Mouse (Mus musculus) G1E (cell line): Measurements from ENCODE around the gene Tnfrsf21. TPM values are rescaled to one million over a fixed set of nuclear protein-coding genes. Genes with fewer than 3 reads are reported as not detected.

Experiments
- ATAC-seq: 2 replicates; pipeline ENCODE4 v1.8.0; 2016; ENCODE audit warnings: mild to moderate bottlenecking; ENCODE audit not compliant: insufficient number of reproducible peaks, poor library complexity, low FRiP score, severe bottlenecking; ENCODE audit errors: extremely low read depth
- DNase-seq: peaks from one replicate; pipeline ENCODE4 v3.0.0; 2012; ENCODE audit warnings: low spot score
- H3K27me3 ChIP-seq: 2 replicates; pipeline ENCODE4 v1.6.1; 2012; ENCODE audit warnings: mild to moderate bottlenecking, low read length, inconsistent platforms; ENCODE audit not compliant: insufficient read depth
- H3K36me3 ChIP-seq: replicated peaks from 2 replicates; pipeline ENCODE3; 2012; ENCODE audit warnings: mild to moderate bottlenecking, inconsistent platforms
- H3K4me1 ChIP-seq: 2 replicates; pipeline ENCODE4 v1.6.1; 2012; ENCODE audit warnings: low read depth, low read length, inconsistent platforms, mixed read lengths; ENCODE audit not compliant: insufficient read depth
- H3K4me3 ChIP-seq: 2 replicates; pipeline ENCODE4 v1.5.1; 2012; ENCODE audit warnings: low read depth, mild to moderate bottlenecking, inconsistent platforms, low read length, moderate library complexity, mixed read lengths
- H3K9me3 ChIP-seq: replicated peaks from 2 replicates; pipeline ENCODE4 v1.6.1; 2012; ENCODE audit warnings: inconsistent platforms
- CTCF ChIP-seq: IDR thresholded peaks from 2 replicates; pipeline ENCODE4 v1.5.1; 2012; ENCODE audit warnings: low read depth, low read length, inconsistent platforms, mixed read lengths
- GATA1 ChIP-seq: IDR thresholded peaks from 2 replicates; pipeline ENCODE4 v1.6.1; 2012; ENCODE audit warnings: borderline replicate concordance, low read length, inconsistent platforms, mixed read lengths
- GATA2 ChIP-seq: IDR thresholded peaks from 2 replicates; pipeline ENCODE4 v1.6.1; 2012; ENCODE audit warnings: low read depth, low read length, inconsistent platforms, borderline replicate concordance
- POLR2AphosphoS5 ChIP-seq: IDR thresholded peaks from 2 replicates; pipeline ENCODE4 v1.6.1; 2012; ENCODE audit warnings: low read depth, low read length, inconsistent platforms; ENCODE audit not compliant: insufficient replicate concordance
- TAL1 ChIP-seq: conservative IDR thresholded peaks from 2 replicates; pipeline ENCODE4 v1.6.1; 2012; ENCODE audit warnings: low read depth, low read length, inconsistent platforms, mixed read lengths
- polyA plus RNA-seq: library from polyadenylated mRNA; stranded (reverse); fragments of >175 nt; gene quantifications from 2 replicates; pipeline ENCODE4 v1.2.3, GENCODE M21; 2012
- total RNA-seq, 2 experiments: library from RNA; stranded (forward) in 1 of 2; stranded (reverse) in 1 of 2; fragments of 200-1000 nt in 1 of 2; fragments of >200 nt in 1 of 2; fragmentation: Nextera tagmentation in 1 of 2; gene quantifications; 2 replicates each; pipeline ENCODE4 v1.2.3; 2014 to 2017

The Tnfrsf21 gene
- total and polyA plus RNA-seq, 3 experiments: not detected

DNA sequence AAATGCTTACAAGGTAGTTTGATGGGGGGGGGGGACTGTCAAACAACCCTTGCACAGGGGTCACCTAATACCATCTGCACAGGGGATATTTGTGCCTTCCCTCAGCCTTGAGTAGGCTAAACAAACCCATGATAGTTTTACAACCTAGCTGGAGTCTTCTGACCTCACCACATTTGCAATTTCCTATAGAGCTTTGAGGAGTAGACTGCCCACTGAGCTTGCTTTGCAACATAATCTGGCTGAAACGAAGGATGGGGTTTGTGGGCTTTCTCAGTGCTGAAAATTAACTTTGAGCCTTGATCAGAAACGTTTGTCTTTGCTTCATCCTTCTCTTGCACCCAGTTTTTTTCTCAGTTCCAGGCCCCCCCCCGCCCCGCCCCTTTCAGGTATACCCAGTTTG, 33.8 kb upstream of the Tnfrsf21 start:
- Histone ChIP-seq H3K36me3 (no peaks in the 10 kb centered on the region), H3K27me3 (no peaks in the 10 kb centered on the region), H3K4me3 (no peak overlapping the region), H3K4me1 (no peaks in the 10 kb centered on the region), H3K9me3 (peaks cover 33% of the 10 kb centered on the region)
- ATAC-seq (no peak), DNase-seq (no peak)
- TF ChIP-seq POLR2AphosphoS5: no peak
- no peak for TF ChIP-seq GATA1
- no peak for TF ChIP-seq TAL1
- TF ChIP-seq CTCF: no peak
- no peak for TF ChIP-seq GATA2

DNA sequence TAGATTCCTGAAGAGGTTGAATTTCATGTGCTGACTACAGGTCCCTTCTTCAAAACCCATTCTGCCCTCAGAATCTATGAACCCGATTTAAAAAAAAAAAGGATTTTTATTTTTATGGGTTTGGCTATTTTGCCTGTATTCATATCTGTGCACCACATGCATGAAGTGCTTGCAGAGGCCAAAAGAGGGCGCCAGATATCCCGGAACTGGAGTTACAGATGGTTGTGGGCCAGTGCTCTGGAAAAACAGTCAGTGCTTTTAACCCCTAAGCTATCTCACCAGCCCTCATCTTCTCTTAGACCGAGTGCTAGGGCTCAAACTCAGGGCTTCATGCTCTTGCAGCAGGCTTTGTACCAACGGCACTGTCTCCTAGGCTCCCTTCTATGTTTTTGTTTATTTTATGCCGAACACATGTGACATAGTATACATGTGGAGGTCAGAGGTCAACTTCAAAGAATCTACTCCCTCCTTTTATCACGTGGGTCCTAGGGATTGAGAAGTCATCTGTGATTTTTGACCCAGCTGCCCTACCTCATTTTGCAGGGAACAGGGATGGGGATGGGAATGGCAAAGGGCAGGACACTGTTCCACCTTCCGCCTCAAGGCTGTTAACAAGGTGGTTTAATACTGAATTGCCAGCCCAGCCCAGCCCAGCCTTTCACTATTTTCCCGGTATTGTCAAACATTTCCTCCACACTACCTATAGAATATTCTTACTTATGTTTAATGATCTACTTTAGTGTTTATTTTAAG, 30.3 kb upstream of the Tnfrsf21 start:
- ATAC-seq (no peak), DNase-seq (no peak)
- Histone ChIP-seq H3K9me3 (peaks cover 42% of the 10 kb centered on the region), H3K4me1 (no peaks in the 10 kb centered on the region), H3K4me3 (no peak overlapping the region), H3K27me3 (no peaks in the 10 kb centered on the region), H3K36me3 (no peaks in the 10 kb centered on the region)
- TF ChIP-seq TAL1: no peak
- no peak for TF ChIP-seq POLR2AphosphoS5
- no peak for TF ChIP-seq CTCF
- TF ChIP-seq GATA2: no peak
- TF ChIP-seq GATA1: no peak

DNA sequence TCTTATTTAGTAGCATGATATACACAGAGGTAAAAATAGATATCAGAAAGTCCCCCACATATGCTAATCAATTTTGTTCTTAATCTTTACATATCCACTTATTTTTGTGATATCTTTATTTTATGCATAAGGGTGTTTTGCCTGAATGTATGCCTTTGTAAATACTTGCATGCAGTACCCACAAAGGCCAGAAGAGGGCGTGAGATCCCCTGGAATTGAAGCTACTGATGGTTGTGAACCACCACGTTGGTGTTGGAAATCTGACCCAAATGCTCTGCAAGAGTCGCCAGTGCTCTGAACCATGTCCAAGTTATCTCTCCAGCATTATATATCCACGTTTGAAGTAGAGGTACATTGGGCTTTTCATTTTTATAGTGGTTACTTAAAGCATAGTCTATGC, 28.7 kb upstream of the Tnfrsf21 start:
- DNase-seq (no peak), ATAC-seq (no peak)
- Histone ChIP-seq H3K27me3 (no peaks in the 10 kb centered on the region), H3K9me3 (peaks cover 45% of the 10 kb centered on the region), H3K4me3 (no peak overlapping the region), H3K4me1 (no peaks in the 10 kb centered on the region), H3K36me3 (no peaks in the 10 kb centered on the region)
- TF ChIP-seq TAL1 (no peak), GATA2 (no peak), POLR2AphosphoS5 (no peak), CTCF (no peak), GATA1 (no peak)

DNA sequence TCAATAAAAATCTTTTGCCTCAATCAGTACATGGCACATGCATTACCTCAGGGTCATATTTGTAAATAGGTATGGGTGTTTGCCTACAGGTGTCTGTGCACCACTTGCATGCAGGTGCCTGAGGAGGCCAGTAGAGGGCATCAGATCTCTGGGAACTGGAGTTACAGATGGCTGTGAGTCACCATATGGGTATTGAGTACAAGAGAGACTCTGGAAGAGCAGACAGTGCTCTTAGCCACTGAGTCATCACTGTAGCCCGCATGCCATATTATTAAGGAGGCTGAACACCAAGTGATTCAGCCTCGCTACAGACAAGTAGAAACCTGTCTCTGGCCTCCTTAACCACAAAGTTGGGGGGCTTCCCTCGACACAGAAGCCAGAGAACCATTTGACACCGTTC, 26.4 kb upstream of the Tnfrsf21 start:
- TF ChIP-seq GATA2 (no peak), POLR2AphosphoS5 (no peak)
- Histone ChIP-seq H3K27me3 (no peaks in the 10 kb centered on the region), H3K36me3 (no peaks in the 10 kb centered on the region), H3K4me3 (no peak overlapping the region), H3K4me1 (no peaks in the 10 kb centered on the region), H3K9me3 (peaks cover 40% of the 10 kb centered on the region)
- DNase-seq (no peak), ATAC-seq (no peak)

DNA sequence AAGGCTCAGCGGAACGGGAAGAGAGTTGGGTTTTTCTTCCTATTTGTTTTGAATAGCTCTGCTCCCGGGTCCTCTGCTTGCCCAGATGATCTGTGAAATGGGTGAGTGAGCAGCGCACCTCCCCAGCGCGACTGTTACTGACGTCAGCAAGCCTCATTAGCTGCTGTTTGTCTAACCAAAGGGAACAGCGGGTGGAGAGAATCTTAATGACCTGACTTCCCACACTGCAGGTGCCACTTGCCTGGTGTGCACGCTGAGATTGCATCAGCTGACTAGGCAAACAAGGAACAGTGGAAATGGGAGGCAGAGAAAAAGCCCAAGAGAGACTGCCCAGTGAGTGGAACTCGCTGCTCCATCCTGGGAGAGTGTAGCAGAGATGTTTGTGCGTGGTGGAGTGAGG, 25.2 kb upstream of the Tnfrsf21 start:
- H3K9me3 ChIP-seq: peaks cover 44% of the 10 kb centered on the region
- no peaks in the 10 kb centered on the region for H3K27me3 ChIP-seq
- DNase-seq: no peak
- H3K36me3 ChIP-seq: no peaks in the 10 kb centered on the region
- no peak for TF ChIP-seq TAL1
- H3K4me1 ChIP-seq: no peaks in the 10 kb centered on the region
- no peak for ATAC-seq
- no peak overlapping the region for H3K4me3 ChIP-seq

DNA sequence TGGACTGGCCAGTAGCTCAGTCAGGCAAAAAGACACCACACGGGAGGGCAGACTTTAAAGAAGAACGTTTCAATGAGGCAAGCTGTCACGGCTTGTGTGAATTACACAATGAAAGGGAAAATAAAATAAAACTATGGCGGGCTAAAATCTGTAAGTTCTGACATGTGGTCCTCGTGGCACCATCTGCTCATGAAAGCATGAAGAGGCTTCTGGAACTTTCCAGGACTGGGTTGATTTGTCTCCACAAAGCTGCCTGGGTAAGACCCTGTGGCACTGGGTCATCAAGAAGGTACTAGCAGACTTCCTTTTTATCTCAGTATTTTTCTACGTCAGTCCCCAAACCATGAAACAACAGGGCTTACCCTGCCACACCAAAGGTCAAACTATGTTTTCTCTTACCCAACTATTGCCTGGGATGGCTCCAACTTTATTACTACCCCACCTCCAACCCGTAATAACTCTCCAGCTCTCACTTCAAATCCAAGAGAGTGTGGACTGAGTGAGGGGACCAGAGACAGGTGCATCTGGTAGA, 16.8 kb upstream of the Tnfrsf21 start:
- no peak for ATAC-seq
- Histone ChIP-seq H3K4me1 (no peaks in the 10 kb centered on the region), H3K4me3 (no peak overlapping the region), H3K9me3 (peaks cover 37% of the 10 kb centered on the region), H3K27me3 (no peaks in the 10 kb centered on the region), H3K36me3 (no peaks in the 10 kb centered on the region)
- no peak for DNase-seq
- TF ChIP-seq CTCF (no peak), POLR2AphosphoS5 (no peak), TAL1 (no peak)

DNA sequence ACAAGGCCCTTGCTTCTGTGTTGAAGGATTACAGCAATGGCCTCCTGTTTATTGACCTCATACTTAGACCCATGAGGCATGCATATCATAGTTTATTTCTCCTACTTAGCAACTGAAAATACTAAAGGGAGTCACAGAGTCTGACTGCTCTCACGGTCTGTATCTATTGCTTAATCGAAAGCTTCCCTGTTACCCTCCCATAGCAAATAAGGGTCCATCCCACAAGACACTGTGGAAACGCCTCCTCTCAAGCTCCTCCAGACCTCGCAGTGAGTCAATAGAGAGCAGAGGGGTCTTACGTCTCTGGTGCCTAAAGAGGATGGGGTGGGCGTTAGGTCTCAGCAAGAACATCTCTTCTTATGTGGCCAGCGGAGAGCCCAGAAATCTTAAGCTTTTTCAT, 15.8 kb upstream of the Tnfrsf21 start:
- DNase-seq: no peak
- H3K27me3 ChIP-seq: no peaks in the 10 kb centered on the region

More for the DNA sequence above, 15.8 kb upstream of the Tnfrsf21 start:
- TF ChIP-seq TAL1 (no peak), GATA1 (no peak), GATA2 (no peak)
- no peak for ATAC-seq
- no peaks in the 10 kb centered on the region for H3K36me3 ChIP-seq
- no peaks in the 10 kb centered on the region for H3K4me1 ChIP-seq
- no peak overlapping the region for H3K4me3 ChIP-seq
- peaks cover 36% of the 10 kb centered on the region for H3K9me3 ChIP-seq
